Mouse (Mus musculus): ENCODE measurements around the gene Cacnb1. TPM values are rescaled to one million over a fixed set of nuclear protein-coding genes. Genes with fewer than 3 reads are reported as not detected.

The Cacnb1 gene
- total RNA-seq, 1 experiment, result 6.2 TPM

- no peak for DNase-seq (ENCODE audit: low read depth, low spot score)
- H3K9ac ChIP-seq (ENCODE audit: insufficient read depth, low read depth, low read length, poor library complexity, severe bottlenecking), result no peak overlapping the region
- no peak overlapping the region for H3K4me3 ChIP-seq (ENCODE audit: insufficient read depth in 1 of 2, low read depth in 1 of 2, low read length in 2 of 2, poor library complexity in 1 of 2, severe bottlenecking in 1 of 2)
- no peaks in the 10 kb centered on the region for H3K9me3 ChIP-seq (ENCODE audit: control insufficient read depth, insufficient read depth, low read depth, low read length)
- H3K27ac ChIP-seq (ENCODE audit: insufficient read depth, low read depth, low read length, poor library complexity, severe bottlenecking), result no peak overlapping the region
- in situ Hi-C loops (cut with MboI; ENCODE audit: low sequenced_read_pairs in 2 of 2, unreplicated experiment in 2 of 2), result no loop called here
- H3K4me1 ChIP-seq (ENCODE audit: control insufficient read depth in 2 of 2, insufficient read depth in 2 of 2, low read length in 2 of 2, poor library complexity in 1 of 2), result peaks cover 0 to 11% of the 10 kb centered on the region in 2 experiments; a peak in 2 of 4 replicates
- H3K36me3 ChIP-seq (ENCODE audit: control insufficient read depth, insufficient read depth, low read length, poor library complexity, severe bottlenecking), result no peaks in the 10 kb centered on the region
- no peak for TF ChIP-seq ZC3H11A (IDR thresholded peaks at IDR 0.05; ENCODE audit: borderline replicate concordance, low read depth, low read length)
- TF ChIP-seq HCFC1 (IDR thresholded peaks at IDR 0.05; ENCODE audit: borderline replicate concordance, insufficient read depth, low read length), result no peak
- no peak for TF ChIP-seq ZNF384 (IDR thresholded peaks at IDR 0.05; ENCODE audit: low read depth, low read length)
- TF ChIP-seq MAFK (IDR thresholded peaks at IDR 0.05; ENCODE audit: insufficient read depth, low read depth, low read length), result no peak
- TF ChIP-seq CHD2 (IDR thresholded peaks at IDR 0.05; ENCODE audit: low read depth, low read length), result no peak
Measured at GRCm38 (mm10) chr11:98050940-98051339, 28.1 kb upstream of the Cacnb1 start.

DNA sequence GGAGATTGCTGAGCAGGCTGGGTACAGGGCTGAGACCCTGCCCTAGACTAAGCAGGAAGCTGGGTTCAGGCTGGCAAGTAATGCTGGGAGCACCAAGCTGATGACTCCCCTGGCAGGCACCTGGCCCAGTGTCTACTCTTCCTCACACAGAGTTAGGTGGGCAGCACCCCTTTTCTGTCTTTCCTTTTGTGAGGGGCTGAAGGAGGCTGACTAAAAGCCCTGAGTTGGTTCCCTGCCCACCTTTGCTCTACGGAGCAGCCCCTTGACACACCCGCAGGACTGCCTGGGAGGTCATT is 27.6 kb upstream of the Cacnb1 start:
- in situ Hi-C loops (cut with MboI; ENCODE audit: low sequenced_read_pairs in 2 of 2, unreplicated experiment in 2 of 2), result no loop called here
- Histone ChIP-seq H3K4me3 (ENCODE audit: insufficient read depth in 1 of 2, low read depth in 1 of 2, low read length in 2 of 2, poor library complexity in 1 of 2, severe bottlenecking in 1 of 2) (no peak overlapping the region), H3K4me1 (ENCODE audit: control insufficient read depth in 2 of 2, insufficient read depth in 2 of 2, low read length in 2 of 2, poor library complexity in 1 of 2) (peaks cover 0 to 11% of the 10 kb centered on the region in 2 experiments; a peak in 2 of 4 replicates), H3K9me3 (ENCODE audit: control insufficient read depth, insufficient read depth, low read depth, low read length) (no peaks in the 10 kb centered on the region), H3K9ac (ENCODE audit: insufficient read depth, low read depth, low read length, poor library complexity, severe bottlenecking) (no peak overlapping the region), H3K27ac (ENCODE audit: insufficient read depth, low read depth, low read length, poor library complexity, severe bottlenecking) (no peak overlapping the region), H3K36me3 (ENCODE audit: control insufficient read depth, insufficient read depth, low read length, poor library complexity, severe bottlenecking) (no peaks in the 10 kb centered on the region)
- DNase-seq (ENCODE audit: low read depth, low spot score), result no peak
- TF ChIP-seq ZC3H11A (IDR thresholded peaks at IDR 0.05; ENCODE audit: borderline replicate concordance, low read depth, low read length) (no peak), MAFK (IDR thresholded peaks at IDR 0.05; ENCODE audit: insufficient read depth, low read depth, low read length) (no peak), CHD2 (IDR thresholded peaks at IDR 0.05; ENCODE audit: low read depth, low read length) (no peak), ZNF384 (IDR thresholded peaks at IDR 0.05; ENCODE audit: low read depth, low read length) (no peak), HCFC1 (IDR thresholded peaks at IDR 0.05; ENCODE audit: borderline replicate concordance, insufficient read depth, low read length) (no peak)

DNA sequence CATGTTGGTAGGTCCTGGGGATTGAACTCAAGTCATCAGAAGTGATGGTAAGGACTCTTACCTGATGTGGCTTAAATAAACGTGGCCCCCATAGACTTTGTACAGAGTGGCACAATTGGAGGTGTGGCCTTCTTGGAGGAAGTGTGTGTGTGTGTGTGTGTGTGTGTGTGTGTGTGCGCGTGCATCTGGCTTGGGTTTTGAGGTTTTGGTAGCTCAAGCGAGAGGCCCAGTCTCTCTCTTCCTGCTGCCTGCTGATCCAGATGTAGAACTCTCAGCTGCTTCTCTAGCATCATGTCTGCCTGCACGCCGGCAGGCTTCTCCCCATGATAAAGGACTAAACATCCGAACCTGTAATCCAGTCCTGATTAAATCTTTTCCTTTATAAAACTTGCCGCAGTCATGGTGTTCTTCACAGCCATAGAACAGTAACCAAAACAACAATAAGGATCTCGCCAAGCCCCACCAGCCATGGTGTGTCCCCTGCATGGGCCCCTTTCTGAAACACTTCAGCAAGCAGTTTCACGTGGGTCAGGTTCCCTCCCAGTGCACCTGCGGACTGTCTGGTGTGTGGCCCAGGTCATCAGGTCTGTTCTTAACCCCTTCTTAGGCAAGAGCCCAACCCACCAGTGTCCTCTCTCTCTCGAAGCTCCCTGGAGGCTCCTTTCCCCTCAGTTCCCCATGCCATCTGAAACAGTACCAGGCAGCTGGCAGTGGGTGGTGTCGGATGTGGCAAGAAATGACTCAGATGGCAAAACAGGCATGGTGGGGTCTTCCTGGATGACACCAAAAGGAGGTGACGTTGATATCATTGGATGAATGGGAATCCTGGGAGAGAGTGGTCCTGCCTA is 27.1 kb upstream of the Cacnb1 start:
- H3K9ac ChIP-seq (ENCODE audit: insufficient read depth, low read depth, low read length, poor library complexity, severe bottlenecking), result no peak overlapping the region
- peaks cover 0 to 11% of the 10 kb centered on the region in 2 experiments; a peak in 2 of 4 replicates for H3K4me1 ChIP-seq (ENCODE audit: control insufficient read depth in 2 of 2, insufficient read depth in 2 of 2, low read length in 2 of 2, poor library complexity in 1 of 2)
- H3K4me3 ChIP-seq (ENCODE audit: insufficient read depth in 1 of 2, low read depth in 1 of 2, low read length in 2 of 2, poor library complexity in 1 of 2, severe bottlenecking in 1 of 2), result no peak overlapping the region
- no peaks in the 10 kb centered on the region for H3K9me3 ChIP-seq (ENCODE audit: control insufficient read depth, insufficient read depth, low read depth, low read length)
- H3K27ac ChIP-seq (ENCODE audit: insufficient read depth, low read depth, low read length, poor library complexity, severe bottlenecking), result no peak overlapping the region
- TF ChIP-seq MAFK (IDR thresholded peaks at IDR 0.05; ENCODE audit: insufficient read depth, low read depth, low read length) (no peak), CHD2 (IDR thresholded peaks at IDR 0.05; ENCODE audit: low read depth, low read length) (no peak), HCFC1 (IDR thresholded peaks at IDR 0.05; ENCODE audit: borderline replicate concordance, insufficient read depth, low read length) (no peak)
- in situ Hi-C loops (cut with MboI; ENCODE audit: low sequenced_read_pairs in 2 of 2, unreplicated experiment in 2 of 2), result no loop called here
- DNase-seq (ENCODE audit: low read depth, low spot score), result no peak
- H3K36me3 ChIP-seq (ENCODE audit: control insufficient read depth, insufficient read depth, low read length, poor library complexity, severe bottlenecking), result no peaks in the 10 kb centered on the region

- Histone ChIP-seq H3K4me1 (ENCODE audit: control insufficient read depth in 2 of 2, insufficient read depth in 2 of 2, low read length in 2 of 2, poor library complexity in 1 of 2) (peaks cover 0 to 13% of the 10 kb centered on the region in 2 experiments; a peak in 2 of 4 replicates), H3K36me3 (ENCODE audit: control insufficient read depth, insufficient read depth, low read length, poor library complexity, severe bottlenecking) (no peaks in the 10 kb centered on the region), H3K4me3 (ENCODE audit: insufficient read depth in 1 of 2, low read depth in 1 of 2, low read length in 2 of 2, poor library complexity in 1 of 2, severe bottlenecking in 1 of 2) (no peak overlapping the region), H3K27ac (ENCODE audit: insufficient read depth, low read depth, low read length, poor library complexity, severe bottlenecking) (no peak overlapping the region), H3K9ac (ENCODE audit: insufficient read depth, low read depth, low read length, poor library complexity, severe bottlenecking) (no peak overlapping the region), H3K9me3 (ENCODE audit: control insufficient read depth, insufficient read depth, low read depth, low read length) (no peaks in the 10 kb centered on the region)
- DNase-seq (ENCODE audit: low read depth, low spot score), result no peak
- in situ Hi-C loops (cut with MboI; ENCODE audit: low sequenced_read_pairs in 2 of 2, unreplicated experiment in 2 of 2), result no loop called here
- TF ChIP-seq MAFK (IDR thresholded peaks at IDR 0.05; ENCODE audit: insufficient read depth, low read depth, low read length) (no peak), ZC3H11A (IDR thresholded peaks at IDR 0.05; ENCODE audit: borderline replicate concordance, low read depth, low read length) (no peak), CHD2 (IDR thresholded peaks at IDR 0.05; ENCODE audit: low read depth, low read length) (no peak), ZNF384 (IDR thresholded peaks at IDR 0.05; ENCODE audit: low read depth, low read length) (no peak), HCFC1 (IDR thresholded peaks at IDR 0.05; ENCODE audit: borderline replicate concordance, insufficient read depth, low read length) (no peak)
Measured at GRCm38 (mm10) chr11:98047745-98048144, 24.9 kb upstream of the Cacnb1 start.

All from ES-E14 (cell line).